Mouse (Mus musculus) MEL (cell line): ENCODE data around the gene Ypel3.

Experiments
- ELF1 ChIP-seq: IDR thresholded peaks from 2 replicates; pipeline ENCODE4 v1.6.1; 2014; ENCODE audit warnings: low read depth, mild to moderate bottlenecking, inconsistent platforms, low read length, improper control_type of control experiment, moderate library complexity
- POLR2A ChIP-seq, 2 experiments: IDR thresholded peaks; 2 replicates each; pipeline ENCODE4 v1.6.1; 2011 to 2012; ENCODE audit warnings: low read length in 2 of 2, mild to moderate bottlenecking in 2 of 2, control low read depth in 1 of 2, improper control_type of control experiment in 1 of 2, low read depth in 1 of 2, moderate library complexity in 1 of 2; ENCODE audit not compliant: control insufficient read depth in 1 of 2, insufficient read depth in 1 of 2, poor library complexity in 1 of 2
- RAD21 ChIP-seq: IDR thresholded peaks from 2 replicates; pipeline ENCODE4 v1.6.1; 2011; ENCODE audit warnings: mild to moderate bottlenecking, low read depth, low read length, improper control_type of control experiment
- RCOR1 ChIP-seq: IDR thresholded peaks from 2 replicates; pipeline ENCODE4 v1.6.1; 2012; ENCODE audit warnings: low read depth, mild to moderate bottlenecking, inconsistent platforms, low read length, improper control_type of control experiment
- SIN3A ChIP-seq: IDR thresholded peaks from 2 replicates; pipeline ENCODE4 v1.6.1; 2012; ENCODE audit warnings: low read length, improper control_type of control experiment, inconsistent platforms
- USF1 ChIP-seq: IDR thresholded peaks from 2 replicates; pipeline ENCODE4 v1.6.1; 2014; ENCODE audit warnings: low read depth, mild to moderate bottlenecking, inconsistent platforms, low read length, improper control_type of control experiment, moderate library complexity

DNA sequence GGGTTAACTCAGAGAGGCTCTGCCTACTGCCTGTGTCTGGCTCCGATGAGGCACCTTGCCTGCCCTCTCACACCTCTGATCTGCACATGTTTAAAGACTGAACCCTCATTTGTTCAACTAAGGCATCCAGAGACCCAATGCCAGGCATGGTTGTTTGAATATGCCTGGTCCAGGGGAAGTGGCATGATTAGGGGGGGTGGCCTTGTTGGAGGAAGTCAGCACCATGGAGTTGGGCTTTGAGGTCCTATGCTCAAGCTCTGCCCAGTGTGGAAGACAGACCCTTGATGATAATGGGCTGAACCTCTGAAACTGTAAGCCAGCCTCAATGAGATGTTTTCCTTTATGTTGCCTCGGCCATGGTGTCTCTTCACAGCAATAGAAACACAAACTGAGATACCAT lies 3.4 kb upstream of the Ypel3 start:
- no peak for TF ChIP-seq RAD21
- no peak for TF ChIP-seq ELF1
- TF ChIP-seq POLR2A (IDR thresholded peaks at IDR 0.05; ENCODE audit: control insufficient read depth in 1 of 2, insufficient read depth in 1 of 2, low read depth in 1 of 2, low read length in 2 of 2, poor library complexity in 1 of 2): no peak
- no peak for TF ChIP-seq USF1
- TF ChIP-seq SIN3A: no peak
- TF ChIP-seq RCOR1: no peak
